Mouse (Mus musculus) CH12.LX (cell line): ENCODE results near the gene Rnase12.

ENCODE experiments used
- BHLHE40 ChIP-seq: IDR thresholded peaks from 2 replicates; pipeline ENCODE4 v1.6.1; 2011; ENCODE audit warnings: mild to moderate bottlenecking, low read depth, low read length, improper control_type of control experiment
- CHD2 ChIP-seq: IDR thresholded peaks from 2 replicates; pipeline ENCODE4 v1.6.1; 2011; ENCODE audit warnings: low read length, improper control_type of control experiment
- CTCF ChIP-seq, 2 experiments: IDR thresholded peaks in 1 of 2; conservative IDR thresholded peaks in 1 of 2; 2 replicates each; pipeline ENCODE4 v1.5.1; 2011 to 2012; ENCODE audit warnings: low read depth in 2 of 2, low read length in 2 of 2, improper control_type of control experiment in 1 of 2, inconsistent platforms in 1 of 2, mild to moderate bottlenecking in 1 of 2, moderate library complexity in 1 of 2
- EP300 ChIP-seq: IDR thresholded peaks from 2 replicates; pipeline ENCODE4 v1.6.1; 2011; ENCODE audit warnings: low read length, improper control_type of control experiment
- HCFC1 ChIP-seq: IDR thresholded peaks from 2 replicates; pipeline ENCODE4 v1.6.1; 2012; ENCODE audit warnings: low read depth, mild to moderate bottlenecking, inconsistent platforms, low read length, improper control_type of control experiment
- MAZ ChIP-seq: IDR thresholded peaks from 2 replicates; pipeline ENCODE4 v1.6.1; 2012; ENCODE audit warnings: low read depth, mild to moderate bottlenecking, inconsistent platforms, low read length, improper control_type of control experiment, moderate library complexity
- MYC ChIP-seq: IDR thresholded peaks from 2 replicates; pipeline ENCODE4 v1.6.1; 2011; ENCODE audit warnings: low read depth, mild to moderate bottlenecking, improper control_type of control experiment, low read length
- POLR2A ChIP-seq: IDR thresholded peaks from 2 replicates; pipeline ENCODE4 v1.6.1; 2011; ENCODE audit warnings: low read depth, mild to moderate bottlenecking, improper control_type of control experiment, low read length
- POLR2AphosphoS2 ChIP-seq: IDR thresholded peaks from 2 replicates; pipeline ENCODE4 v1.6.1; 2011; ENCODE audit warnings: low read depth, low read length, improper control_type of control experiment

- no peak for TF ChIP-seq EP300
- TF ChIP-seq CTCF (conservative IDR thresholded peaks at IDR 0.05 in 1 of 2, IDR thresholded peaks at IDR 0.05 in 1 of 2; ENCODE audit: low read depth in 2 of 2, low read length in 2 of 2): no peak
- no peak for TF ChIP-seq BHLHE40
- no peak for TF ChIP-seq HCFC1
- no peak for TF ChIP-seq POLR2A
- no peak for TF ChIP-seq MYC
- no peak for TF ChIP-seq POLR2AphosphoS2
- TF ChIP-seq CHD2: no peak
- no peak for TF ChIP-seq MAZ
Measured at GRCm38 (mm10) chr14:51054243-51055237, 2.9 kb downstream of the Rnase12 start.
